Mouse (Mus musculus) bone marrow, adult 2 months (tissue): ENCODE results near the gene Trp53.

ENCODE experiments used
- CTCF ChIP-seq: fragments of 200-500 bp; IDR thresholded peaks from 2 replicates; pipeline ENCODE4 v1.5.1; 2011; ENCODE audit warnings: low read length, control low read depth; ENCODE audit not compliant: control insufficient read depth, insufficient read depth
- POLR2A ChIP-seq: fragments of 200-500 bp; IDR thresholded peaks from 2 replicates; pipeline ENCODE4 v1.6.1; 2011; ENCODE audit warnings: low read depth, mild to moderate bottlenecking, control low read depth, low read length, borderline replicate concordance; ENCODE audit not compliant: control insufficient read depth

DNA sequence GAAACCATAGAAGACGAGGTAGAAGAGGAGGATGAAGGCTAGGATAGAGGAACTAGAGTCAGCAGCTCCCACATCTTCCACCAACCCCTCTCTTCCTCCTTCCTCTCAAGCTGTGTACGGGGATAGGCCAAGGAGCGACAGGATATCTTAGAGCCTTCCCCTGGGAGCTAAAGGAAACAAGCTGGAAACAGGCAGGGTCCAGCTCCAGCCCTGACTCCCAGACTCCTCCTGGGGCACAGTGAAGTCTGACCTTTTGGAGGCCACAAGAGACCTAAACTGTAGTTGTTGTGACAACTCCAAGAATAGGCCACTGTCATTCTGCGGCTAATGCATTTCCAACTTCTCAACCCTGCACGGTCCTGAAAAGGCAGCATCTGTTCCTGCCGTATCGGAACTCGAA is 23.4 kb downstream of the Trp53 start:
- TF ChIP-seq CTCF (no peak), POLR2A (no peak)
